Mouse (Mus musculus) T-helper 17 cell (primary cell): ENCODE measurements around the gene Ccr2.

Experiments
- in situ Hi-C, 2 experiments: fragments of 300-600 bp; cut with MboI, MseI; formaldehyde crosslinking; loops; 1 replicate in 1 of 2; 2 replicates in 1 of 2; pipeline ENCODE4 v1.15.1; 2025; ENCODE audit warnings: high pct_unique_total_duplicates in 2 of 2

Gene Ccr2

GRCm38 (mm10) chr9:124112591-124113239, 11.0 kb downstream of the Ccr2 start:
- in situ Hi-C loops: no loop called here

GRCm38 (mm10) chr9:124113777-124114176, 12.0 kb downstream of the Ccr2 start:
- in situ Hi-C loops: no loop called here

DNA sequence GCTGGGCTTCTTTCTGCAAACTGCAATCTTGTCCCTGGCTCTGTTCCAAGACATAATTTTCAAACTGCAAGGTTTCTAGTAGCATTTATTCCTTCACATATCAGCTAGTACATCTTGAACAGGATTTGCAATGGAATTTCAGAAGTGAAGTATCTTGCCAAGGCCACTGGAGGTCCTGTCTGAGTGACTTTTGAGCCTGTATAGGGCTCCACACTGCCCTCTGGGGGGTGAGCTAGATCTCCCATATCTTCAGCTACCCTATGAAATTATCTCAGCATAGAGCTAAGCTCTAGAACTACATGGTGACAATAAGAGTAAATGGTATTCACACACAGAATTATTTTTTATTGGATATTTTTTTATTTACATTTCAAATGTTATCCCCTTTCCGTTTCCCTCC, 16.7 kb downstream of the Ccr2 start:
- in situ Hi-C loops: no loop called here

GRCm38 (mm10) chr9:124121387-124122184, 19.8 kb downstream of the Ccr2 start, which contains the start of gene Ccr5:
TSS of gene Ccr5 (plus strand) at chr9:124121543.
- in situ Hi-C loops: no loop called here

GRCm38 (mm10) chr9:124125576-124125975, 23.8 kb downstream of the Ccr2 start:
- in situ Hi-C loops: loop anchor here (5.0 kb wide), 3 partner anchors 93 to 198 kb away; no protein-coding TSS in a partner anchor

- in situ Hi-C loops: loop anchor here (5.0 kb wide), 3 partner anchors 94 to 199 kb away; no protein-coding TSS in a partner anchor
Observed at GRCm38 (mm10) chr9:124126373-124126772, 24.6 kb downstream of the Ccr2 start.

DNA sequence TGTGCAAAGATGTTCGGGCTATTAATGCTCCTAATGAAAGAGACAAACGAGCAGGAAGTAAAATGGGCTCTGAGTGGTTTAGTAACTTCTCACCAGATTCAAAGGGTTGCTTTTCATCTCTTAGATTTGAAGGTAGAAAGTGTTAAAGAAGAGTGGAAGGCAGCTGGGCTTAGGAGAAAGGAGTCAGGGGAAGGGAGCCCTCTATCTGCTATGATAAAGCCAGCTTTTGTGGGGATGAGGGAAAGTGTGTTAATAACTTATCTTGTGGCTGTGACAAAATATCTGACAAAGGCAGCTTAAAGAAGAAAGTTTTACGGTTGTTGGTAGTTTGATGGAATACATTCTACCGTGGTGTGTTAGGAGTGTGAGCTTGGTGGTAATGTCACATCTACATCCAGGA, 25.7 kb downstream of the Ccr2 start:
- in situ Hi-C loops: loop anchor here (5.0 kb wide), 3 partner anchors 95 to 200 kb away; no protein-coding TSS in a partner anchor

DNA sequence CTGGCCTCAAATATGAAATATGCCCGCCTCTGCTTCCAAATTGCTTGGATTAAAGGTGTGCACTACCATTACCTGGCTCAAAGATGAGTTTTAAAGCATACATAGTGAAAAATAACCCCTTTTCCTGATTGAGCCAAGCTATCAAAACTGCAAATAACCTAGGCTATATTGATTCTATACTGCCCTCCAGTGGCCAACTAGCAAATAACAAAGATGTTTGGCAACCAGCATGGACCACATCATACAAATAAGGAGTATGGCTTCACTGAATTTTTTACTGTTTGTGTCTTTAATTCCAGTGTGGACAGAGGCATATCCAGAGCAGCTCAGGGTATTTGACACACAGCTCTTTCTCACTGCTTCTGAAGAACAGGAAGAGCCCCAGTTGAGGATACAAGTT, 26.6 kb downstream of the Ccr2 start:
- in situ Hi-C loops: loop anchor here (5.0 kb wide), 3 partner anchors 96 to 201 kb away; no protein-coding TSS in a partner anchor

- in situ Hi-C loops: loop anchor here in 1 of 2 experiments (10.0 kb wide), 1 partner anchor 278 kb away; the partner anchor contains the start of gene Fyco1
Observed at GRCm38 (mm10) chr9:124132899-124133298, 31.1 kb downstream of the Ccr2 start.

DNA sequence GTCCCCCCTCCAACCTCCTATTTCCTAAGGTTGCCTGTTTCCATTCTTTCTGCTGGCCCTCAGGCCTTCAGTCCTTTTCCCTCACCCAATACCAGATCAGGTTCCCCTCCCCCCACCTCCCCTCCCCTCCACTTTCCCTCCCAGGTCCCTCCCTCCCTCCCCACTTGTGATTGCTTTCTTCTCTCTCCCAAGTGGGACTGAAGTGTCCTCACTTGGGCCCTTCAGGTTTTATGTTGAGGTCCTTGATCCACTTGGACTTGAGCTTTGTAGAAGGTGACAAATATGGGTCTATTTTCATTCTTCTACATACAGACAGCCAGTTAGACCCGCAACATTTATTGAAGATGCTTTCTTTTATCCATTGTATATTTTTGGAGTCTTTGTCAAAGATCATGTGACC, 33.2 kb downstream of the Ccr2 start:
- in situ Hi-C loops: loop anchor here (5.0 to 10.0 kb wide), 2 partner anchors 122 to 280 kb away; partner anchors contain the start of gene Fyco1 (in 1 of the 2)

DNA sequence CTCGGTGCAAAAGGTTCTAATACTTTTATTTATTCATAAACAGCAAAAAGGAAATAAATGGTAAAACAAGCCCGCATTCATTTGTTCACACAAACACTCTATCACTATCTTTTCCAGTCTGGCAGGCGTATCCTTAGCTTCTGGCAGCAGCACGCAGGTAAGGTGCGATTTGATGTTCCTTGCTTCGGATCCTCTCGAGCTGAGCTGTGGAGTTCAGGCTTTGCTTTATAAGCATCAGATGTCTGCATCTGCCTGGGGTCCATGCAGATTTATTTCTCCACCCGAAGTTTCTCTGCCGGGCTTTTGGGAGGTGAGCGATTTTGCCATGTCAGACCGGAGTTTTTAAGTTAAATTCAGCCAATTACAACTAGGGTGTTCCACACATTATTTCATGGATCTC, 35.9 kb downstream of the Ccr2 start:
- in situ Hi-C loops: loop anchor here (5.0 to 10.0 kb wide), 2 partner anchors 120 to 283 kb away; partner anchors contain the start of gene Fyco1 (in 1 of the 2)

DNA sequence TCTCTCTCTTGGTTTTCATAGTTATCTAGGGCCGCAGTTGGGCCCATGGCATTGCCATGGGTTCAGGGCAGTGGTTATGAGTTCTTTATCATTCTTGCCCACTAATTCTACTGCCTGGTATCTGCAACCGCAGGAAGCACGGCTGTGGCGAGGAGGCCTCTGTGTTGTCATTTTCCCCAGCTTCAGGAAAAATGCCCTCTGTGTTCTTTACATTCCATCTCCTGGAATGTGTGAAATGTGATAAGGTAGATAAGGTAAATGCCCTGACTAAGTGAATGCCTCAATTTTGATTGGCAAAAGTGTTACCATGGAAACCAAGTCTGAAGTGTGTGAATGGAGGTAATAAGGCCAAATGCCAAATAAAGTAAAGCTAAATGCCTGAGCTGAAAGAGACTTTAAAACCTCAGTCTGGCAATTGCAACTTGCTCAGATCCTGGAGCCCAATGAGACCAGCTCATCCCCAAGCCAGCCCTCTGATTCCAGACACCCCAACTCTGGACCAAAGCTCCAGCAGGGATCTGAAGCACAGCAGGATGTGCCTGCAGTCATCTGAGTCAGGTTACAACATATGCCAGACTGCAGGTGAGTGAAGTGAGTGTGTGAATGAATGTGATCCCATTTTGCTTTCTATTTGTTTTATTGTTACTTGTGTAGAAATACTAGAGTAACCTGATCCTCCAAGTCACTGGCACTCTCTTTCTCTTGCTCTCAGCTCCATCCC, 36.5 kb downstream of the Ccr2 start:
- in situ Hi-C loops: loop anchor here (5.0 to 10.0 kb wide), 2 partner anchors 119 to 283 kb away; partner anchors contain the start of gene Fyco1 (in 1 of the 2)

- in situ Hi-C loops: loop anchor here (5.0 kb wide), 2 partner anchors 114 to 276 kb away; no protein-coding TSS in a partner anchor
Observed at GRCm38 (mm10) chr9:124143678-124144077, 41.9 kb downstream of the Ccr2 start.

DNA sequence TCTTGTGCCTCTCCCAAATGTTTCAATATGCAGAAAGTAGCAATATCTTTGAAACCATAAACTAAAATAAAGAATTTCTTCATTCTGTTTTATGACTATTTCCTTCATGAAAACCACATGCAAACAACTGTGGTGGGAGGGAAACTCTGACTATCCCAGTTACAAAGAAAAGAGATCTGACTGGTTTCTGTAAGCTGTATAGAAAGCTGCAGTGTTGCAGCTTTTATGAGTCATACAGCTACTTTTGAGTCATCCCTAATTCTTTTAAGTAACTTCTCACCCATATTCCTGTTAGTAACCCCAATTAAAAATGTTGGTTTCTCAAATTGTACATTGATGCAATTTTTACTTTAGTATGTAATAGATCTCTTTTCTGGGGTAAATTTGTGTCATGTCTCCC, 44.6 kb downstream of the Ccr2 start:
- in situ Hi-C loops: no loop called here
